Mouse (Mus musculus): ENCODE results near the gene Hand1. TPM values are rescaled to one million over a fixed set of nuclear protein-coding genes. Genes with fewer than 3 reads are reported as not detected.

Gene Hand1
- total and polyA plus RNA-seq, 2 experiments from 2014 or later, result 2.7 TPM; not detected in 1

DNA sequence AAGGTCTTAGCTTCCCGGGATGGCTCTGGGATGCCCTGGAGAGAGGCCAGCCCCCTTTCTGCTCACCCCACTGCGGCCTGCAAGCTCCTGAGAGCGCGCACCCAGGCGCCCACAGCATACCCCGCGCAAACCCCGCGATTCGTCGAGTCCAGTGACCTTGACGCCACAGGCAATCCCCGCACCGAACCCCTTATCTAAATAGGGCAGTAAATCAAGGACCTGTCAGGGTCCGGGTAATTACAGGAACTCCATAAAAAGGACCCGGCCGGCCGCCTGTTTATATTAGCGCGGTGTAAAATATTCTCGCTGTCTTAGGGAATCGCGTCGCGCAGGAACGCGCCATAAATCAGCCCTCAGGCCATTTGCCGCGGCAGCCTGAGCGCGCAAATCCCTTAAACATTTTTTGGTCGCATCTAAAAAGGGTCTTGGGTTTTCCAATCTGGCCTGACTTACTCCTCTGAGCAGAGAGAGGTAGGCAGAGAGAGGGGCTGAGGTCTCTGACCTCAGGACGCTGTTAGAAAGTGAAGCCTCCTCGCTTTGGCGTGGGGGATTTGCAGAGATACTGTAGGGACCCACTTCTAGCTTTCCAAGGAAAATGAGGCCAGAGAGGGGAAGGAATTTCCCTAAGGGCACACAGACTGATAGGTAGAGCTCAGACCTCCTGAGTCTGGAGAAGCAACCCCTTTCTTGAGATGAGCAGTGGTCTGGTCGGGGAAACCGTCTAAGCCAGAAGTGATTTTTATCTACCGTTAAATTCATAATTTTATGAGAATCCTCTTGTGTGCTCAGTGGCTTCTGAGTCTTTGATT lies 4.5 kb upstream of the Hand1 start:
- no peak overlapping the region for H3K27ac ChIP-seq (ENCODE audit: low read depth)

DNA sequence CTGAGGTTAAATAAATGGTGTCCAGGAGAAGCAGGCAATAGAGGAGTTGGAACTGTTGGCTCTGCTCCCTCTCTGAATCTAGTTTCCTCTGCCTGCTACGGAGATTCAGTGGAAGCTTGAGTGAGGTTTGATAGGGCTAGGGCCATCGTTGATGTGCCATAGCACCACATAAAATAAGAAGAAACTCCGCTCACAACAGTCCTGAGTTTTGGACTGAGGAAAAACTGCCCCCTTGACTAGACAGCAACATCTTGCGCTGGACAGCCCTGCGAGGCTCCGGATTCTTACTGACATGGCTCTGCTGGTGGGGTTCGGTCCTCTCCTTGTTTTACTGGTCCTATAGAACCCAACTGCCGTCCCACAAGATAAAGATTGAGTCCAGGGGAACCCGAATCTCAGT lies 3.8 kb upstream of the Hand1 start:
- Histone ChIP-seq H3K4me2 (ENCODE audit: low read depth, low read length) (peak overlapping the region; percentile 42; the same call in 1 of the 2 replicates), H3K4me3 (ENCODE audit: low read depth, low read length) (no peak overlapping the region), H3K9ac (replicated peaks; ENCODE audit: low read depth, low read length) (no peak overlapping the region), H3K9me3 (replicated peaks; ENCODE audit: control insufficient read depth, low read length) (no peaks in the 10 kb centered on the region), H3K27me3 (ENCODE audit: control insufficient read depth, insufficient read depth, low read length) (peaks cover 96% of the 10 kb centered on the region), H3K36me3 (replicated peaks; ENCODE audit: control insufficient read depth, insufficient read depth, low read length) (no peaks in the 10 kb centered on the region), H3K27ac (ENCODE audit: low read depth) (no peak overlapping the region), H3K4me1 (ENCODE audit: control insufficient read depth, insufficient read depth) (no peaks in the 10 kb centered on the region)
- TF ChIP-seq CTCF (IDR thresholded peaks at IDR 0.05; ENCODE audit: low read depth) (no peak), EP300 (IDR thresholded peaks at IDR 0.05; ENCODE audit: low read depth) (no peak)
- DNase-seq (ENCODE audit: low spot score) (no peak), ATAC-seq (ENCODE audit: insufficient read depth, low read depth) (no peak)
- 34% methylated on average over 9 of the region's 9 CpGs for WGBS

More for the DNA sequence above, 4.5 kb upstream of the Hand1 start:
- Histone ChIP-seq H3K36me3 (replicated peaks; ENCODE audit: control insufficient read depth, insufficient read depth, low read length) (no peaks in the 10 kb centered on the region), H3K4me2 (ENCODE audit: low read depth, low read length) (peak overlapping the region; percentile 42), H3K4me1 (ENCODE audit: control insufficient read depth, insufficient read depth) (no peaks in the 10 kb centered on the region), H3K27me3 (ENCODE audit: control insufficient read depth, insufficient read depth, low read length) (peaks cover 92% of the 10 kb centered on the region), H3K9me3 (replicated peaks; ENCODE audit: control insufficient read depth, low read length) (no peaks in the 10 kb centered on the region), H3K9ac (replicated peaks; ENCODE audit: low read depth, low read length) (no peak overlapping the region; the same call in 1 of the 2 replicates), H3K4me3 (ENCODE audit: low read depth, low read length) (peak overlapping the region; percentile 22)
- TF ChIP-seq CTCF (IDR thresholded peaks at IDR 0.05; ENCODE audit: low read depth), result no peak
- TF ChIP-seq EP300 (IDR thresholded peaks at IDR 0.05; ENCODE audit: low read depth), result no peak
- 6% methylated on average over 38 of the region's 38 CpGs for WGBS
- no peak for ATAC-seq (ENCODE audit: insufficient read depth, low read depth)
- DNase-seq (ENCODE audit: low spot score), result no peak

GRCm38 (mm10) chr11:57835931-57836330 lies 3.3 kb upstream of the Hand1 start:
- Histone ChIP-seq H3K9ac (replicated peaks; ENCODE audit: low read depth, low read length) (no peak overlapping the region), H3K27me3 (ENCODE audit: control insufficient read depth, insufficient read depth, low read length) (peaks cover 98% of the 10 kb centered on the region), H3K27ac (ENCODE audit: low read depth) (no peak overlapping the region), H3K4me1 (ENCODE audit: control insufficient read depth, insufficient read depth) (no peaks in the 10 kb centered on the region), H3K36me3 (replicated peaks; ENCODE audit: control insufficient read depth, insufficient read depth, low read length) (no peaks in the 10 kb centered on the region), H3K4me2 (ENCODE audit: low read depth, low read length) (no peak overlapping the region), H3K4me3 (ENCODE audit: low read depth, low read length) (no peak overlapping the region), H3K9me3 (replicated peaks; ENCODE audit: control insufficient read depth, low read length) (no peaks in the 10 kb centered on the region)
- no peak for ATAC-seq (ENCODE audit: insufficient read depth, low read depth)
- no peak for TF ChIP-seq EP300 (IDR thresholded peaks at IDR 0.05; ENCODE audit: low read depth)
- no peak for TF ChIP-seq CTCF (IDR thresholded peaks at IDR 0.05; ENCODE audit: low read depth)
- DNase-seq (ENCODE audit: low spot score), result no peak
- WGBS, result 49% methylated on average over 3 of the region's 3 CpGs

- Histone ChIP-seq H3K27me3 (ENCODE audit: control insufficient read depth, insufficient read depth, low read length) (peaks cover 98% of the 10 kb centered on the region), H3K36me3 (replicated peaks; ENCODE audit: control insufficient read depth, insufficient read depth, low read length) (no peaks in the 10 kb centered on the region), H3K4me3 (ENCODE audit: low read depth, low read length) (no peak overlapping the region), H3K4me1 (ENCODE audit: control insufficient read depth, insufficient read depth) (no peaks in the 10 kb centered on the region), H3K4me2 (ENCODE audit: low read depth, low read length) (no peak overlapping the region), H3K9me3 (replicated peaks; ENCODE audit: control insufficient read depth, low read length) (no peaks in the 10 kb centered on the region), H3K27ac (ENCODE audit: low read depth) (no peak overlapping the region), H3K9ac (replicated peaks; ENCODE audit: low read depth, low read length) (no peak overlapping the region)
- TF ChIP-seq CTCF (IDR thresholded peaks at IDR 0.05; ENCODE audit: low read depth) (no peak), EP300 (IDR thresholded peaks at IDR 0.05; ENCODE audit: low read depth) (no peak)
- DNase-seq (ENCODE audit: low spot score) (no peak), ATAC-seq (ENCODE audit: insufficient read depth, low read depth) (no peak)
- 37% methylated on average over 2 of the region's 2 CpGs for WGBS
Observed at GRCm38 (mm10) chr11:57835331-57835730, 2.7 kb upstream of the Hand1 start.

DNA sequence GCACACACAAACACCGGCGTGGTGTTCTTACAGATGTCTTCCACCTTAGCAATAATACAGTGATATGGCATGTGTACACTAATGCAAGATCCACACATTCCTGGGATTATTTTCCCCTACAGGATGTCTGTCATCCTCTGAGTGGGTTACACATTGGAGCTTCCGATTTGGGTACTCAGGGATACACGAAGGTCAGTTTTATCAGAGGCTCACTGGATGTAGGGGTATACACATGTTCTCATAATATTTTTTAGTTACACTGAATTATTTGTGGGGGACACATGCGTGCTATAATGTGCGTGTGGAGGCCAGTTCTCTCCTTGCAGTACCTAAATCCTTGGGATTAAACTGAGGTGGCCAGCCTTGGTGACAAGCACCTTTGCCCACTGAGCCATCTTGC lies 1.4 kb upstream of the Hand1 start:
- no peak overlapping the region for H3K27ac ChIP-seq (ENCODE audit: low read depth)
- 37% methylated on average over 6 of the region's 6 CpGs for WGBS
- H3K4me3 ChIP-seq (ENCODE audit: low read depth, low read length), result no peak overlapping the region
- ATAC-seq (ENCODE audit: insufficient read depth, low read depth) (no peak), DNase-seq (ENCODE audit: low spot score) (no peak)
- no peaks in the 10 kb centered on the region for H3K36me3 ChIP-seq (replicated peaks; ENCODE audit: control insufficient read depth, insufficient read depth, low read length)
- peaks cover 5% of the 10 kb centered on the region; the same call in 1 of the 2 replicates for H3K4me1 ChIP-seq (ENCODE audit: control insufficient read depth, insufficient read depth)
- no peak overlapping the region for H3K9ac ChIP-seq (replicated peaks; ENCODE audit: low read depth, low read length)
- H3K4me2 ChIP-seq (ENCODE audit: low read depth, low read length), result peak overlapping the region; percentile 26; the same call in 1 of the 2 replicates
- H3K27me3 ChIP-seq (ENCODE audit: control insufficient read depth, insufficient read depth, low read length), result peaks cover 97% of the 10 kb centered on the region
- no peak for TF ChIP-seq EP300 (IDR thresholded peaks at IDR 0.05; ENCODE audit: low read depth)
- TF ChIP-seq CTCF (IDR thresholded peaks at IDR 0.05; ENCODE audit: low read depth), result no peak
- H3K9me3 ChIP-seq (replicated peaks; ENCODE audit: control insufficient read depth, low read length), result no peaks in the 10 kb centered on the region
